Mouse (Mus musculus) CD4-positive helper T cell, adult 2 months (primary cell): ENCODE results near the gene Olfr1179.
"Not testable (repeated sequence)": the region's sequence is repeated elsewhere in the genome, so short reads cannot be mapped to it uniquely, and the experiment has no call there.

Experiments
- DNase-seq: peaks from one replicate; pipeline ENCODE4 v3.0.0-alpha.2; 2012; ENCODE audit warnings: low read depth, missing footprints, low spot score

The Olfr1179 gene

GRCm38 (mm10) chr2:88406353-88406752, at the start of gene Olfr1179:
Olfr1179 (minus strand) TSS chr2:88406453.
- no peak for DNase-seq

DNA sequence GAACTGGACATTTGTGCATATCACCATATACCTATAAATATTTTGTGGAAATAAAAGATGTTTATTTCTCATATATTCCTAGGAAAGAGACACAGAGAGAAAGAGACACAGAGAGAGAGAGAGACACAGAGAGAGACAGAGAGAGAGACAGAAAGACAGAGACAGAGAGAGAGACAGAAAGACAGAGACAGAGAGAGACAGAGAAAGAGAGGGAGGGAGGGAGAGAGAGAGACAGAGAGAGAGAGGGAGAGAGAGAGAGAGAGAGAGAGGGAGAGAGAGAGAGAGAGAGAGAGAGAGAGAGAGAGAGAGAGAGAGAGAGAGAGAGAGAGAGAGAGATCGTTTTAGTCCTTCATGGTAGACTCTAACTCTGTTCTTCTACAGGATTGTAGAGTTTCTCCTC, 48.3 kb upstream of the Olfr1179 start, which contains the start of gene Olfr1183:
Gene Olfr1183 (plus strand): TSS at position 301 of the 400 bp plus-strand sequence.
- not testable (repeated sequence) for DNase-seq

GRCm38 (mm10) chr2:88449031-88449430, 42.8 kb upstream of the Olfr1179 start, which contains the start of gene Gm13757:
Gm13757 (minus strand) TSS chr2:88449131.
- no peak for DNase-seq

DNA sequence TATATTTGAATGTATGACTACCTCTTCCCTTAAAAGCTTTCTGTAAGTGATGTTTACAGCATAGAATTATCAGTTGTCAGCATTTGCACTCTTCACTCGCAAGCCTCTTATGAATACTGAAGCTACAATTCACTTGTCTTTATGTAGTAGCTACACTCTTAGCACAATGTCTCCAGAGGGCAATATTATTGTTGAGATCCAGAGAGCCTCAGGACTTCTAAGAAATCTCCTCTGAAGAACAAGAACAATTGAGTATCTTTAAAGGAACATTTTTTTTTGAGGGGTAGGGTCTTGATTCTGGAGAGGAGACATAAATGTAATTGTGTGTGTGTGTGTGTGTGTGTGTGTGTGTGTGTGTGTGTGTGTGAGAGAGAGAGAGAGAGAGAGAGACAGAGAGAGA, 19.8 kb upstream of the Olfr1179 start, which contains the start of gene Olfr1181:
Gene Olfr1181 (minus strand): TSS at position 101 of the 400 bp plus-strand sequence.
- no peak for DNase-seq

GRCm38 (mm10) chr2:88419051-88419450, 12.8 kb upstream of the Olfr1179 start, which contains the start of gene Olfr1180:
Olfr1180 (minus strand) TSS chr2:88419151.
- DNase-seq: no peak

- DNase-seq: no peak
These were observed 19.5 kb downstream of the Olfr1179 start, which contains the start of gene Olfr1178 for GRCm38 (mm10) chr2:88386762-88387161. Olfr1178 (plus strand) TSS chr2:88387062.

DNA sequence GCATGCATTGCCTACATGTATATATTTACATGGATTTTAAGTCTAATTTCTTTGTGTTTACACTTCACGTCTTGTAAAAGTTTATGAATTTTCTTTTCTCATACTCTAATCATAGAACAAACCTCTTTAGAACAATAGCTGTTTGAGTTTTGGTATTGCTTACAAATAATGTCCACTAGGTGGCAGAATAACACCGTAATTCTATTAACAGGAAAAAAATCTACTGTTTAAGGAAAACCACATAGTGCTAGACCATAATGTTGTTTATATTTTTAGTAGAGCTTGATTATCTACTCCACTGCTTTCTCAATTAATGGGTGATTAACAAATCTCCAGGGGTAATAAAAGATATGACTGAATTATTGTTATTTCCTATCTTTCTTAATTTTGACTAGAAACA, 49.9 kb downstream of the Olfr1179 start:
- DNase-seq: no peak
